Mouse (Mus musculus) embryonic facial prominence, embryonic 11.5 days (tissue): ENCODE measurements around the gene Gm13757. TPM values are rescaled to one million over a fixed set of nuclear protein-coding genes. Genes with fewer than 3 reads are reported as not detected.

Source experiments
- polyA plus RNA-seq: library from polyadenylated mRNA; unstranded; fragments of >200 nt; fragmentation: Nextera tagmentation; extraction: Ambion mirVana; gene quantifications from 2 replicates; pipeline ENCODE4 v1.2.1, GENCODE M21; 2014

The Gm13757 gene
- polyA plus RNA-seq, 1 experiment from 2014 or later, result not detected

Other genes with a start within 250 kb of the Gm13757 start
- gene Olfr1170, start 220.8 kb downstream of the Gm13757 start, polyA plus RNA-seq, result not detected in 2 replicates
- gene Olfr1173, start 169.3 kb downstream of the Gm13757 start, polyA plus RNA-seq, result not detected in 2 replicates
- gene Olfr1174-ps, start 134.0 kb downstream of the Gm13757 start, polyA plus RNA-seq, result not detected in 2 replicates
- gene Olfr1175-ps, start 121.9 kb downstream of the Gm13757 start, polyA plus RNA-seq, result not detected in 2 replicates
- not detected in 2 replicates for gene Olfr1176, start 112.4 kb downstream of the Gm13757 start, polyA plus RNA-seq
- gene Olfr1177-ps, start 102.6 kb downstream of the Gm13757 start, polyA plus RNA-seq, result not detected in 2 replicates
- not detected in 2 replicates for gene Olfr1178, start 62.1 kb downstream of the Gm13757 start, polyA plus RNA-seq
- gene Olfr1179, start 42.7 kb downstream of the Gm13757 start, polyA plus RNA-seq, result not detected in 2 replicates
- gene Olfr1180, start 30.0 kb downstream of the Gm13757 start, polyA plus RNA-seq, result not detected in 2 replicates
- not detected in 2 replicates for gene Olfr1181, start 23.0 kb downstream of the Gm13757 start, polyA plus RNA-seq
- not detected in 2 replicates for gene Olfr1183, start 5.7 kb upstream of the Gm13757 start, polyA plus RNA-seq
- gene Olfr1184, start 34.5 kb upstream of the Gm13757 start, polyA plus RNA-seq, result not detected in 2 replicates
- gene Olfr1185-ps1, start 44.2 kb upstream of the Gm13757 start, polyA plus RNA-seq, result not detected in 2 replicates
- gene Olfr1186, start 69.4 kb upstream of the Gm13757 start, polyA plus RNA-seq, result not detected in 2 replicates
- gene Olfr1188, start 107.8 kb upstream of the Gm13757 start, polyA plus RNA-seq, result not detected in 2 replicates
- gene Olfr1189, start 137.3 kb upstream of the Gm13757 start, polyA plus RNA-seq, result not detected in 2 replicates
- not detected in 2 replicates for gene Olfr1191-ps1, start 191.4 kb upstream of the Gm13757 start, polyA plus RNA-seq
- gene Olfr1192-ps1, start 199.4 kb upstream of the Gm13757 start, polyA plus RNA-seq, result not detected in 2 replicates
- gene Olfr1193, start 226.5 kb upstream of the Gm13757 start, polyA plus RNA-seq, result not detected in 2 replicates
- not detected in 2 replicates for gene Olfr1195, start 240.1 kb upstream of the Gm13757 start, polyA plus RNA-seq